8 mouse cellular contexts compared by ENCODE assay signal in genomic region chrX:153723110-153723916, GRCm38 (mm10). TPM values are rescaled to one million over a fixed set of nuclear protein-coding genes. Genes with fewer than 3 reads are reported as not detected.
A peak's percentile ranks its signal among the peaks of the same experiment; 100 is the strongest.
DNase-seq lines count a peak whose midpoint lies in the region; ATAC-seq and TF ChIP-seq lines count a peak whose summit lies in the region.

Gene Nbdy (plus strand): TSS chrX:153723590.

- DNase-seq in T-cell, adult 2 months (ENCODE audit: low spot score), result peak; percentile 44
- DNase-seq in cerebellum, postnatal 25 days, result peak; percentile 70 to 72
- DNase-seq in frontal cortex, postnatal 36 days (ENCODE audit: low spot score in 2 of 2), result peak; percentile 40 to 63
- DNase-seq in layer of hippocampus, postnatal 14 days (ENCODE audit: low spot score in 2 of 2), result peak; percentile 36 to 47
- peak; percentile 80 for DNase-seq in lung, postnatal 0 days (ENCODE audit: low spot score)
- DNase-seq in ovary, postnatal 10 days (ENCODE audit: low spot score), result peak; percentile 38
- DNase-seq in thymus, postnatal 10 days (ENCODE audit: low spot score in 2 of 2), result peak; percentile 14 to 18

- peak within 1 kb of the TSS; percentile 75 for H3K9ac ChIP-seq in hindbrain, embryonic 13.5 days
- H3K9ac ChIP-seq in lung, postnatal 0 days (replicated peaks; ENCODE audit: low read depth), result peak within 1 kb of the TSS; percentile 64

- peak within 1 kb of the TSS; percentile 55 for H3K4me3 ChIP-seq in hindbrain, embryonic 13.5 days
- peak within 1 kb of the TSS; percentile 56 for H3K4me3 ChIP-seq in lung, postnatal 0 days (ENCODE audit: low read depth, low read length)

- H3K27ac ChIP-seq in hindbrain, embryonic 13.5 days, result peak within 1 kb of the TSS; percentile 91
- H3K27ac ChIP-seq in lung, postnatal 0 days (ENCODE audit: low read length), result peak within 1 kb of the TSS; percentile 73

- H3K4me1 ChIP-seq in hindbrain, embryonic 13.5 days (replicated peaks), result peaks cover 8% of the 10 kb centered on the region; the same call in 1 of the 2 replicates
- H3K4me1 ChIP-seq in lung, postnatal 0 days (ENCODE audit: insufficient read depth, low read depth, low read length), result no peaks in the 10 kb centered on the region

- TF ChIP-seq EP300 in lung, postnatal 0 days (IDR thresholded peaks at IDR 0.05), result no peak

- no peaks in the 10 kb centered on the region for H3K9me3 ChIP-seq in hindbrain, embryonic 13.5 days
- H3K9me3 ChIP-seq in lung, postnatal 0 days (ENCODE audit: low read length), result no peaks in the 10 kb centered on the region

- H3K27me3 ChIP-seq in hindbrain, embryonic 13.5 days, result no peaks in the 10 kb centered on the region
- no peaks in the 10 kb centered on the region for H3K27me3 ChIP-seq in lung, postnatal 0 days (replicated peaks; ENCODE audit: insufficient read depth, low read length)

- TF ChIP-seq CTCF in lung, postnatal 0 days (IDR thresholded peaks at IDR 0.05), result no peak

- H3K36me3 ChIP-seq in hindbrain, embryonic 13.5 days, result no peaks in the 10 kb centered on the region
- no peaks in the 10 kb centered on the region for H3K36me3 ChIP-seq in lung, postnatal 0 days (ENCODE audit: insufficient read depth, low read length)

- peak within 1 kb of the TSS; percentile 59 for H3K4me2 ChIP-seq in hindbrain, embryonic 13.5 days
- H3K4me2 ChIP-seq in lung, postnatal 0 days (replicated peaks; ENCODE audit: low read depth, low read length), result peak within 1 kb of the TSS; percentile 56

- ATAC-seq in hindbrain, embryonic 13.5 days (ENCODE audit: low FRiP score), result peak; percentile 93
- peak; percentile 94 for ATAC-seq in lung, postnatal 0 days

- WGBS in hindbrain, embryonic 13.5 days, result 17% methylated on average over 32 of the region's 32 CpGs
- 8% methylated on average over 32 of the region's 32 CpGs for WGBS in lung, postnatal 0 days

RNA-seq across cellular contexts. Expression of gene Nbdy, which starts in this region (rescaled TPM):
- 120 and 125 TPM in 2 replicates for polyA plus RNA-seq in hindbrain, embryonic 13.5 days (2015; fragmentation: Nextera tagmentation; extraction: Ambion mirVana)
- 10 to 100 TPM; 55.1 to 57.9 TPM for total RNA-seq in layer of hippocampus, postnatal 14 days (2021)
- polyA plus RNA-seq in lung, postnatal 0 days (2015; fragmentation: Nextera tagmentation; extraction: Ambion mirVana), result 108 and 119 TPM in 2 replicates

Comparison
In these comparisons a context has a peak if more than half of its experiments do, and no peak if none do; other contexts are left out.
1. Peak in every context shown above with its lines: DNase-seq, ATAC-seq, H3K4me3 ChIP-seq and H3K27ac ChIP-seq.
2. DNase-seq: peak in every context shown above with its lines; median percentile 80 in lung, postnatal 0 days; 71 in cerebellum, postnatal 25 days; 52 in frontal cortex, postnatal 36 days; 44 in T-cell, adult 2 months; 42 in layer of hippocampus, postnatal 14 days; 38 in ovary, postnatal 10 days; 16 in thymus, postnatal 10 days.